Mouse (Mus musculus): Measurements from ENCODE around the gene Mill1.

DNA sequence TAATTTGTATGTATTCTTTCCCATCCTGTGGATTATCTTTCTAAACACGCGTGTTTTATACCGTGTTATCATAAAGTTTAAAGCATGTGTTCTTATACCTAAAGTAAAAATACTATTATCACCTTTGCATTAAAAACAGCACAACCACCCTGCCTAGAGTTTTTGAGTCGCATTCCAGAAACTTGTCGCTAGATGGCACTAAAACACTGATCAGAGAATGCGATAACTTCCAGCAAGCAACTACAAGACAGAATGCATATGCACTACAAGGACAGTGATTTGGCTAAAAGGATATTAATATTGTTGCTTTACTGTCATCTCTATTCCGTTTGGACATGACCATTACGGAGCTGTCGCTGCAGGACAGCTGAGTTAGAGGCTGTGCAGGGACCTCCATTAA lies 34.2 kb upstream of the Mill1 start:
- TF ChIP-seq POLR2A (IDR thresholded peaks at IDR 0.05; ENCODE audit: low read depth, low read length) (no peak), CTCF (IDR thresholded peaks at IDR 0.05; ENCODE audit: borderline replicate concordance, insufficient read depth, low read length) (no peak)
